Mouse (Mus musculus): Measurements from ENCODE around the gene Inpp4b.

GRCm38 (mm10) chr8:81946812-81947211, 604.5 kb downstream of the Inpp4b start:
- TF ChIP-seq CTCF (IDR thresholded peaks at IDR 0.05; ENCODE audit: borderline replicate concordance, extremely low read depth, insufficient read depth, insufficient read length) (no peak), POLR2A (IDR thresholded peaks at IDR 0.05; ENCODE audit: borderline replicate concordance, extremely low read depth, insufficient read depth, insufficient read length, poor library complexity, severe bottlenecking) (no peak)
